Mouse (Mus musculus) heart, postnatal 10 days (tissue): ENCODE data around the gene Mau2. TPM values are rescaled to one million over a fixed set of nuclear protein-coding genes. Genes with fewer than 3 reads are reported as not detected.

Experiments
- DNase-seq, 2 experiments: peaks; one replicate each; pipeline ENCODE4 v3.0.0; 2021
- intact Hi-C: fragments of 180-260 bp; cut with DNase I; formaldehyde crosslinking; loops from one replicate; pipeline ENCODE4 v1.15.1; 2025
- total RNA-seq, 2 experiments: library from RNA; stranded (reverse); gene quantifications; 2 replicates each; pipeline ENCODE4 v1.2.3; 2021

The Mau2 gene
- total RNA-seq, 2 experiments from 2014 or later, result 43.3 to 44.2 TPM

DNA sequence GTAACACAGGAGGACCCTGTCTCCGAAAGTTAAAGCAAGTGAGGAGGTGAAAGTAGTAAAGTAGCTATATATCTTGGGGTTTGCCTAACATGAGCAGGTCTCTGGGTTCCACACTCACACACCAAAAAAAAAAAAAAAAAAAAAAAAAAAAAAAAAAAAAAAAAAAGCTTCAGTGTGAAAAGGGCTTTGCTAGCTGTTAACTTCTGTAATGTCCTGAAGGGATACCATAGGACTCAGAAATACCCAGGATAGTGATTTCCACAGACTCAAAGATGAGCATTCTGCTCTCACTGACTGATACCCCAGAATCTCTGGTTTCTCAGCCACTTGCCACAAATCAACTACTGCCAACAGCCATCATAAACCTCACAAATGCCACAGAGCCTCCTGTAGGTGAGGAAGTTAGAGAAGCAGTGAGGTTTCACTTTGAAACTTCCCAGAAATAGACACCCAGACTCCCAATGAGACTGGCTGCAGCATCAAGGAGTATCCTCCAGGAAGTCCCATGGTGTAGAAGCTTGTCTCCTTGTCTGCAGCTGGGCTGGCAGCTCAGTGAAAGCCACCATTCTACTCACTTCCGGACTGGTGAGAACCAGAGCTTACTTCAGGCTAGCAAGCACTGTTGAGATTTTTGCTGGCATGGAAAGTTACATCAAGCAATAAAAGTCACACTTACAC lies 57.5 kb downstream of the Mau2 start:
- intact Hi-C loops, result no loop called here
- no peak for DNase-seq

- intact Hi-C loops, result no loop called here
- DNase-seq, result no peak
Observed at GRCm38 (mm10) chr8:69978456-69978855, 64.1 kb downstream of the Mau2 start.

GRCm38 (mm10) chr8:69974806-69975205 lies 67.7 kb downstream of the Mau2 start:
- intact Hi-C loops, result loop anchor here (2.0 kb wide), 1 partner anchor 20 kb away; no protein-coding TSS in a partner anchor

DNA sequence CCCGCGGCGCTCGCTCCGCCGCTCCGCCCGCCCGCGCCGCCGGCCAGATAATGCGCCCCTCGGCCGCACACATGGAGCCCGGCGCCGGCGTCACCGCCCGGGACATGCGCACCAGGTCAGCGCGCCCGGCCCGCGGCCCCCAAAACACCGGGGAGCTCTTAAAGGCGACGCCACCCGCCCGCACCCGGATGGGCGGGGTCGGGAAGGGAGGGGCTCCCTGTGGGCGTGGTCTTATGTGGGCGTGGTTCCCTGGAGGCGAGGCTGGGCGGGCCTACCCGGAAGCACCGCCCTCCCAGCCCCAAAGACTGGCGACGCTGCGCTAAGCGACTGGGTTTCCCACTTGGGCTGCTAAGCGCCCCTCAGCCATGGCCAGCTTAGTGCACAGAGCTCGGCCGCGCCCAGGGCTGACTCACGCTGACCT lies 68.3 kb downstream of the Mau2 start:
- intact Hi-C loops, result loop anchor here (2.0 kb wide), 1 partner anchor 21 kb away; no protein-coding TSS in a partner anchor
- peak; percentile 97 to 99 for DNase-seq

More at GRCm38 (mm10) chr8:69974806-69975205, 67.7 kb downstream of the Mau2 start:
- no peak for DNase-seq

- peak; percentile 59 to 67 for DNase-seq
- intact Hi-C loops, result loop anchor here (2.0 kb wide), 3 partner anchors 21 to 53 kb away; no protein-coding TSS in a partner anchor
Observed at GRCm38 (mm10) chr8:69973442-69974161, 68.9 kb downstream of the Mau2 start.

GRCm38 (mm10) chr8:69973063-69973441 lies 69.5 kb downstream of the Mau2 start:
- intact Hi-C loops, result loop anchor here (2.0 kb wide), 2 partner anchors 34 to 52 kb away; no protein-coding TSS in a partner anchor
- DNase-seq, result no peak

DNA sequence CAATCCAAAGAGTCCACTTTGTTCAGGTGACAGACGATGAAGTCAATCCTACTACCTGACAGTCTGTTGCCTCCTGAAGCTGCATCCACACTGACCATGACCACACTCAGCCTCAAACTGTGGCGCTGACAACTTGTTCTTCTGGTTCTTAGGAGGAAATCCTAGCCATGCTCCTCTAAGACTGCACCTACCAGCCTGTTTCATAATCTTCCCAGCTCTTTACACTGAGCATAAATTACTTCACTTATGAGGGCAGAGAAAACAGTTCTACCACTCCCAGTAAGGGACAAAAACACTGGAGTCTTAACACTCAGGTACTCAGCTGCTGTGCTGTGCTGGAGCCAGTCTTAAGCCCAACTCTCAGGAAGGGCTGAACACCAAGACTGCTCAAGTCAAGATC lies 71.7 kb downstream of the Mau2 start:
- intact Hi-C loops, result no loop called here
- DNase-seq, result no peak

- intact Hi-C loops, result no loop called here
- no peak for DNase-seq
Observed at GRCm38 (mm10) chr8:69967291-69967933, 75.1 kb downstream of the Mau2 start.

Other genes with a start within 250 kb of the Mau2 start
- gene Gmip, start 234.1 kb downstream of the Mau2 start, total RNA-seq, result 1 to 10 TPM; 6.4 to 8.6 TPM
- gene Lpar2, start 220.3 kb downstream of the Mau2 start, total RNA-seq, result under 1 TPM; 0.55 to 0.57 TPM
- gene Pbx4, start 210.2 kb downstream of the Mau2 start, total RNA-seq, result 1 to 10 TPM in 1 of 2 experiments, under 1 TPM in 1; 0.65 to 1.2 TPM
- 1 to 10 TPM; 1.2 to 1.3 TPM for gene Cilp2, start 155.0 kb downstream of the Mau2 start, total RNA-seq
- under 1 TPM; 0.25 to 0.31 TPM for gene Tssk6, start 140.6 kb downstream of the Mau2 start, total RNA-seq
- 100 to 1,000 TPM; 376 to 397 TPM for gene Ndufa13, start 140.2 kb downstream of the Mau2 start, total RNA-seq
- 10 to 100 TPM in 1 of 2 experiments, 1 to 10 TPM in 1; 9.1 to 10.1 TPM for gene Yjefn3, start 140.0 kb downstream of the Mau2 start, total RNA-seq
- gene Gatad2a, start 46.4 kb downstream of the Mau2 start, total RNA-seq, result 10 to 100 TPM; 62.1 to 63.1 TPM
- 10 to 100 TPM; 23.2 to 23.9 TPM for gene Sugp1, start 79 bp upstream of the Mau2 start, total RNA-seq
- under 1 TPM; 0.77 to 0.94 TPM for gene Tm6sf2, start 30.2 kb upstream of the Mau2 start, total RNA-seq
- gene Hapln4, start 40.7 kb upstream of the Mau2 start, total RNA-seq, result not detected
- under 1 TPM in 1 of 2 experiments, not detected in 1; 0.19 TPM for gene Ncan, start 78.1 kb upstream of the Mau2 start, total RNA-seq
- 10 to 100 TPM; 10.9 to 12.8 TPM for gene Nr2c2ap, start 88.6 kb upstream of the Mau2 start, total RNA-seq
- 10 to 100 TPM; 20.7 to 22.4 TPM for gene Rfxank, start 96.4 kb upstream of the Mau2 start, total RNA-seq
- 10 to 100 TPM; 30.3 TPM for gene Borcs8, start 96.8 kb upstream of the Mau2 start, total RNA-seq
- gene Mef2b, start 97.0 kb upstream of the Mau2 start, total RNA-seq, result under 1 TPM; 0.38 to 0.45 TPM
- 100 to 1,000 TPM in 1 of 2 experiments, 10 to 100 TPM in 1; 88.3 to 103 TPM for gene Tmem161a, start 129.6 kb upstream of the Mau2 start, total RNA-seq
- 10 to 100 TPM; 43.0 to 48.6 TPM for gene Slc25a42, start 169.6 kb upstream of the Mau2 start, total RNA-seq
- 10 to 100 TPM; 42.9 to 47.8 TPM for gene Sugp2, start 191.5 kb upstream of the Mau2 start, total RNA-seq
- 1 to 10 TPM; 8.9 to 9.2 TPM for gene Armc6, start 191.7 kb upstream of the Mau2 start, total RNA-seq
- 10 to 100 TPM; 25.6 to 28.2 TPM for gene Homer3, start 240.1 kb upstream of the Mau2 start, total RNA-seq